Mouse (Mus musculus): ENCODE data around the gene Sugt1. TPM values are rescaled to one million over a fixed set of nuclear protein-coding genes. Genes with fewer than 3 reads are reported as not detected.

The Sugt1 gene
- 10 to 100 TPM; 89.6 to 95.4 TPM for total RNA-seq (2021)
- long read RNA-seq, full-length matches to known transcripts: 46 of 53 reads
- long read RNA-seq, partial matches to known transcripts: 3 of 53 reads
- long read RNA-seq, other reads (novel, unspliced or antisense): 4 of 53 reads

- peak; percentile 97 to 98 for DNase-seq (ENCODE audit: low spot score in 2 of 2)
These were observed at the start of gene Sugt1 for GRCm38 (mm10) chr14:79587139-79587851. Gene Sugt1, plus strand, starts transcription at chr14:79587691.

GRCm38 (mm10) chr14:79537921-79538320 is 49.6 kb upstream of the Sugt1 start:
- no peak for DNase-seq (ENCODE audit: low spot score in 2 of 2)

GRCm38 (mm10) chr14:79541606-79542005 is 45.9 kb upstream of the Sugt1 start:
- no peak for DNase-seq (ENCODE audit: low spot score in 2 of 2)

- DNase-seq (ENCODE audit: low spot score in 2 of 2): peak; percentile 7 to 15
These were observed 38.1 kb upstream of the Sugt1 start for GRCm38 (mm10) chr14:79549343-79549742.

GRCm38 (mm10) chr14:79551929-79552328 is 35.6 kb upstream of the Sugt1 start:
- no peak for DNase-seq (ENCODE audit: low spot score in 2 of 2)

- DNase-seq (ENCODE audit: low spot score in 2 of 2): no peak
These were observed 34.6 kb upstream of the Sugt1 start for GRCm38 (mm10) chr14:79552854-79553253.

- DNase-seq (ENCODE audit: low spot score in 2 of 2): no peak
These were observed 29.7 kb upstream of the Sugt1 start for GRCm38 (mm10) chr14:79557796-79558195.

- DNase-seq (ENCODE audit: low spot score in 2 of 2): peak; percentile 24 to 37
These were observed 24.7 kb upstream of the Sugt1 start for GRCm38 (mm10) chr14:79562745-79563144.

GRCm38 (mm10) chr14:79564784-79565183 is 22.7 kb upstream of the Sugt1 start:
- no peak for DNase-seq (ENCODE audit: low spot score in 2 of 2)

- DNase-seq (ENCODE audit: low spot score in 2 of 2): no peak
These were observed 13.9 kb upstream of the Sugt1 start for GRCm38 (mm10) chr14:79573482-79574191.

- DNase-seq (ENCODE audit: low spot score in 2 of 2): no peak
These were observed 13.1 kb upstream of the Sugt1 start for GRCm38 (mm10) chr14:79574361-79574760.

GRCm38 (mm10) chr14:79583526-79584245 is 3.8 kb upstream of the Sugt1 start:
- no peak for DNase-seq (ENCODE audit: low spot score in 2 of 2)

- no peak for DNase-seq (ENCODE audit: low spot score in 2 of 2)
These were observed 872 bp upstream of the Sugt1 start for GRCm38 (mm10) chr14:79586499-79587138.

GRCm38 (mm10) chr14:79587852-79588229 is 350 bp downstream of the Sugt1 start:
- DNase-seq (ENCODE audit: low spot score in 2 of 2): no peak

GRCm38 (mm10) chr14:79588534-79588951 is 1.1 kb downstream of the Sugt1 start:
- DNase-seq (ENCODE audit: low spot score in 2 of 2): peak; percentile 13 to 24

- no peak for DNase-seq (ENCODE audit: low spot score in 2 of 2)
These were observed 1.9 kb downstream of the Sugt1 start for GRCm38 (mm10) chr14:79589401-79589800.

- DNase-seq (ENCODE audit: low spot score in 2 of 2): no peak
These were observed 3.4 kb downstream of the Sugt1 start for GRCm38 (mm10) chr14:79590916-79591315.

- no peak for DNase-seq (ENCODE audit: low spot score in 2 of 2)
These were observed 4.1 kb downstream of the Sugt1 start for GRCm38 (mm10) chr14:79591611-79592010.

- no peak for DNase-seq (ENCODE audit: low spot score in 2 of 2)
These were observed 6.6 kb downstream of the Sugt1 start for GRCm38 (mm10) chr14:79594069-79594468.

GRCm38 (mm10) chr14:79596602-79597001 is 9.1 kb downstream of the Sugt1 start:
- DNase-seq (ENCODE audit: low spot score in 2 of 2): no peak

- DNase-seq (ENCODE audit: low spot score in 2 of 2): no peak
These were observed 18.4 kb downstream of the Sugt1 start for GRCm38 (mm10) chr14:79605881-79606280.
